Mouse (Mus musculus) ES-Bruce4 (cell line): ENCODE measurements around the gene Mylk. TPM values are rescaled to one million over a fixed set of nuclear protein-coding genes. Genes with fewer than 3 reads are reported as not detected.

ENCODE experiments used
- H3K27ac ChIP-seq: 2 replicates; pipeline ENCODE4 v1.5.1; 2012; ENCODE audit warnings: low read length, inconsistent platforms; ENCODE audit not compliant: insufficient read depth
- H3K27me3 ChIP-seq: 2 replicates; pipeline ENCODE4 v1.6.1; 2012; ENCODE audit warnings: mild to moderate bottlenecking, low read length, inconsistent platforms; ENCODE audit not compliant: control insufficient read depth, poor library complexity, insufficient read depth, severe bottlenecking
- H3K36me3 ChIP-seq: 2 replicates; pipeline ENCODE4 v1.6.1; 2012; ENCODE audit warnings: inconsistent platforms, mild to moderate bottlenecking, low read length, moderate library complexity; ENCODE audit not compliant: control insufficient read depth, poor library complexity, insufficient read depth, severe bottlenecking
- H3K4me1 ChIP-seq: one replicate; pipeline ENCODE4 v1.8.1; 2011; ENCODE audit warnings: low read length; ENCODE audit not compliant: control insufficient read depth, insufficient read depth
- H3K4me3 ChIP-seq: 2 replicates; pipeline ENCODE4 v1.5.1; 2011; ENCODE audit warnings: low read depth, mild to moderate bottlenecking, low read length
- H3K9ac ChIP-seq: 2 replicates; pipeline ENCODE4 v1.6.1; 2012; ENCODE audit warnings: low read depth, mild to moderate bottlenecking, inconsistent platforms; ENCODE audit not compliant: poor library complexity, severe bottlenecking
- H3K9me3 ChIP-seq: replicated peaks from 2 replicates; pipeline ENCODE4 v1.6.1; 2012; ENCODE audit warnings: mild to moderate bottlenecking, low read length, inconsistent platforms; ENCODE audit not compliant: control insufficient read depth, poor library complexity, insufficient read depth, severe bottlenecking
- CTCF ChIP-seq: IDR thresholded peaks from one replicate; pipeline ENCODE4 v1.8.1; 2011; ENCODE audit warnings: low read depth, low read length
- EP300 ChIP-seq: IDR thresholded peaks from 2 replicates; pipeline ENCODE4 v1.6.1; 2011; ENCODE audit warnings: low read depth, low read length; ENCODE audit not compliant: insufficient read depth
- POLR2A ChIP-seq: IDR thresholded peaks from one replicate; pipeline ENCODE4 v1.8.1; 2011; ENCODE audit warnings: low read length; ENCODE audit not compliant: insufficient read depth
- polyA plus RNA-seq: library from polyadenylated mRNA; stranded (reverse); fragments of >200 nt; gene quantifications from 2 replicates; pipeline ENCODE4 v1.2.4, GENCODE M21; 2011; ENCODE audit warnings: low read depth; ENCODE audit not compliant: missing spikeins, insufficient read depth, insufficient read length

Gene Mylk
- polyA plus RNA-seq, 1 experiment: 1.4 TPM

DNA sequence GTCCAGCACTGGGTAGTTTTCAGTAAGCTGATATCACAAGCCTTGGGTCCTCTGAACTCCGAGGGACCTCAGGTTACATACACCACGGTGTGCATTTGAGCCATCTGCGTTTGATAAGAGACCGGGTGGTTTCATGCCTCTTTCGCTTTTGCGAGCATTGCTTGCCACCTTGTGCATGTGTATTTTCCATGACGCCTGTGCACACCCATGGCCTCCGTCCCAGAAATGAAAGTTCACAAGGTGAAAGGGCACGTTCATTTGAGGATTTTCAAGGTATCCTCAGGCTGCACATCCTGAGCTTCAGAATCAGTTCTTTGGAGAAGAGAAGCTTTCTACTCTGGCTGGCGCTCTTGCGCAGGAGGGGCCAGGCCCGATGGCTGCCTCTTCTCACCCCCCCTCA, 227.5 kb downstream of the Mylk start:
- H3K36me3 ChIP-seq: no peaks in the 10 kb centered on the region
- no peaks in the 10 kb centered on the region for H3K4me1 ChIP-seq
- H3K9me3 ChIP-seq: no peaks in the 10 kb centered on the region
- TF ChIP-seq CTCF: no peak
- TF ChIP-seq EP300: no peak
- TF ChIP-seq POLR2A: no peak
- no peak overlapping the region for H3K27ac ChIP-seq
- no peak overlapping the region for H3K9ac ChIP-seq
- H3K27me3 ChIP-seq: no peaks in the 10 kb centered on the region
- no peak overlapping the region for H3K4me3 ChIP-seq

GRCm38 (mm10) chr16:34975544-34975943, 230.5 kb downstream of the Mylk start:
- Histone ChIP-seq H3K9ac (no peak overlapping the region), H3K9me3 (no peaks in the 10 kb centered on the region), H3K4me1 (no peaks in the 10 kb centered on the region), H3K4me3 (no peak overlapping the region), H3K27me3 (no peaks in the 10 kb centered on the region), H3K27ac (no peak overlapping the region), H3K36me3 (no peaks in the 10 kb centered on the region)
- no peak for TF ChIP-seq EP300
- TF ChIP-seq POLR2A: no peak
- TF ChIP-seq CTCF: no peak

- H3K27ac ChIP-seq: no peak overlapping the region
- no peak overlapping the region for H3K9ac ChIP-seq
- H3K27me3 ChIP-seq: no peaks in the 10 kb centered on the region
- TF ChIP-seq POLR2A: no peak
- TF ChIP-seq EP300: no peak
- peak; percentile 40 for TF ChIP-seq CTCF
- no peak overlapping the region for H3K4me3 ChIP-seq
- no peaks in the 10 kb centered on the region for H3K9me3 ChIP-seq
- H3K36me3 ChIP-seq: no peaks in the 10 kb centered on the region
- no peaks in the 10 kb centered on the region for H3K4me1 ChIP-seq
Measured at GRCm38 (mm10) chr16:34976630-34977029, 231.6 kb downstream of the Mylk start.

DNA sequence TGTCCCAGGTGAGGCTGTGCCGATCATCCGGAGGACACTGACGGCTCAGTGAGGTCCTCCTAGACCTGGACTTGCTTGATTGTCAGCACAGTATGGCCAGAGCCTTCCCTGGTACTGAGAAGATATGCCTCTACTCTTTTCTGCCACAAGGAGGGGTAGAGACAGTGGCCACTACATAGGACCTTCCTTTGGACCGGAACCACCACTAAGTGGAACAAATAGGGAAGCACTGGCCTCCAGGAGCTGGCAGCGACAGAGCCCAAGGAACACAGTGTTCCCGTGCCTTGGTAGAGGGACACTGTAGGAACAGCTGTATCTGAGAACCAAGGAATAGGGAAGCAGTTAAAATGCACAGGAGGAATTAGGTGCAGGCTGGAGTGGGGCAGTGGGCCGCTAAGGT, 233.0 kb downstream of the Mylk start:
- Histone ChIP-seq H3K4me3 (no peak overlapping the region), H3K9me3 (no peaks in the 10 kb centered on the region), H3K4me1 (no peaks in the 10 kb centered on the region), H3K9ac (no peak overlapping the region), H3K36me3 (no peaks in the 10 kb centered on the region), H3K27me3 (no peaks in the 10 kb centered on the region), H3K27ac (no peak overlapping the region)
- TF ChIP-seq POLR2A (no peak), EP300 (no peak), CTCF (no peak)

- Histone ChIP-seq H3K36me3 (no peaks in the 10 kb centered on the region), H3K4me1 (no peaks in the 10 kb centered on the region), H3K9me3 (no peaks in the 10 kb centered on the region), H3K27ac (no peak overlapping the region), H3K4me3 (no peak overlapping the region), H3K27me3 (no peaks in the 10 kb centered on the region), H3K9ac (no peak overlapping the region)
- no peak for TF ChIP-seq CTCF
- no peak for TF ChIP-seq POLR2A
- TF ChIP-seq EP300: no peak
Measured at GRCm38 (mm10) chr16:34981009-34981408, 236.0 kb downstream of the Mylk start.

GRCm38 (mm10) chr16:34984203-34985030, 239.4 kb downstream of the Mylk start:
- no peaks in the 10 kb centered on the region for H3K36me3 ChIP-seq
- H3K4me1 ChIP-seq: no peaks in the 10 kb centered on the region
- TF ChIP-seq EP300 (no peak), CTCF (no peak), POLR2A (no peak)
- H3K27me3 ChIP-seq: no peaks in the 10 kb centered on the region
- no peak overlapping the region for H3K9ac ChIP-seq
- no peak overlapping the region for H3K27ac ChIP-seq
- H3K4me3 ChIP-seq: no peak overlapping the region
- H3K9me3 ChIP-seq: no peaks in the 10 kb centered on the region
